Mouse (Mus musculus) G1E (cell line): ENCODE measurements around the gene C87499. TPM values are rescaled to one million over a fixed set of nuclear protein-coding genes. Genes with fewer than 3 reads are reported as not detected.

Experiments used
- ATAC-seq: 2 replicates; pipeline ENCODE4 v1.8.0; 2016; ENCODE audit warnings: mild to moderate bottlenecking; ENCODE audit not compliant: insufficient number of reproducible peaks, poor library complexity, low FRiP score, severe bottlenecking; ENCODE audit errors: extremely low read depth
- DNase-seq: peaks from one replicate; pipeline ENCODE4 v3.0.0; 2012; ENCODE audit warnings: low spot score
- H3K27me3 ChIP-seq: 2 replicates; pipeline ENCODE4 v1.6.1; 2012; ENCODE audit warnings: mild to moderate bottlenecking, low read length, inconsistent platforms; ENCODE audit not compliant: insufficient read depth
- H3K36me3 ChIP-seq: replicated peaks from 2 replicates; pipeline ENCODE3; 2012; ENCODE audit warnings: mild to moderate bottlenecking, inconsistent platforms
- H3K4me1 ChIP-seq: 2 replicates; pipeline ENCODE4 v1.6.1; 2012; ENCODE audit warnings: low read depth, low read length, inconsistent platforms, mixed read lengths; ENCODE audit not compliant: insufficient read depth
- H3K4me3 ChIP-seq: 2 replicates; pipeline ENCODE4 v1.5.1; 2012; ENCODE audit warnings: low read depth, mild to moderate bottlenecking, inconsistent platforms, low read length, moderate library complexity, mixed read lengths
- H3K9me3 ChIP-seq: replicated peaks from 2 replicates; pipeline ENCODE4 v1.6.1; 2012; ENCODE audit warnings: inconsistent platforms
- CTCF ChIP-seq: IDR thresholded peaks from 2 replicates; pipeline ENCODE4 v1.5.1; 2012; ENCODE audit warnings: low read depth, low read length, inconsistent platforms, mixed read lengths
- GATA1 ChIP-seq: IDR thresholded peaks from 2 replicates; pipeline ENCODE4 v1.6.1; 2012; ENCODE audit warnings: borderline replicate concordance, low read length, inconsistent platforms, mixed read lengths
- GATA2 ChIP-seq: IDR thresholded peaks from 2 replicates; pipeline ENCODE4 v1.6.1; 2012; ENCODE audit warnings: low read depth, low read length, inconsistent platforms, borderline replicate concordance
- POLR2AphosphoS5 ChIP-seq: IDR thresholded peaks from 2 replicates; pipeline ENCODE4 v1.6.1; 2012; ENCODE audit warnings: low read depth, low read length, inconsistent platforms; ENCODE audit not compliant: insufficient replicate concordance
- TAL1 ChIP-seq: conservative IDR thresholded peaks from 2 replicates; pipeline ENCODE4 v1.6.1; 2012; ENCODE audit warnings: low read depth, low read length, inconsistent platforms, mixed read lengths
- polyA plus RNA-seq: library from polyadenylated mRNA; stranded (reverse); fragments of >175 nt; gene quantifications from 2 replicates; pipeline ENCODE4 v1.2.3, GENCODE M21; 2012
- total RNA-seq, 2 experiments: library from RNA; stranded (forward) in 1 of 2; stranded (reverse) in 1 of 2; fragments of 200-1000 nt in 1 of 2; fragments of >200 nt in 1 of 2; fragmentation: Nextera tagmentation in 1 of 2; gene quantifications; 2 replicates each; pipeline ENCODE4 v1.2.3; 2014 to 2017

C87499 gene
- total and polyA plus RNA-seq, 3 experiments = 0.22 TPM; not detected in 2

DNA sequence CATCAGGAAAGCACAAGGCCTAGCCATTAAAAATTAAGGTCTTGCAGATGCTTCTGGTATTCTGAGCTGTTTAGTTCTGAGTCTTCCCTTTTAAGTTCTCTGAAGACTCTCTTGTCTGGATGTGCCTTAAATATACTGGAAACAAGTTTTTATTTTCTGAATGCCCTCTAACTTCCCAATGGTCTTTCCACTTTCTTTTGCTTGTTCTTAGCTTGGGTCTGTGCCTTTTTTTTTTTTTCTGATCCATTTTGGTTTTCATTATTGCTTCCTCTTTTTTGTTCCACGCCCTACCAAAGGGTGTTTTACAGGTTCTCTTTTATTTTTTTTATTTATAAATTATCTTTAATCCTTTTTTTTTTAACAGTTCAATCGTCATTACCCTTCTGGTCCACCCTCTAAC lies 10.1 kb upstream of the C87499 start, which contains the start of gene Ifna13:
Gene Ifna13 (minus strand): TSS at position 101 of the 400 bp plus-strand sequence.
- H3K4me1 ChIP-seq = peaks cover 4% of the 10 kb centered on the region; the same call in 1 of the 2 replicates
- no peak for ATAC-seq
- no peaks in the 10 kb centered on the region for H3K36me3 ChIP-seq
- H3K4me3 ChIP-seq = no peak within 1 kb of the TSS
- no peak for TF ChIP-seq GATA2
- TF ChIP-seq TAL1 = no peak
- TF ChIP-seq CTCF = no peak
- no peak for TF ChIP-seq POLR2AphosphoS5
- no peaks in the 10 kb centered on the region for H3K9me3 ChIP-seq
- no peaks in the 10 kb centered on the region for H3K27me3 ChIP-seq
- no peak for DNase-seq

DNA sequence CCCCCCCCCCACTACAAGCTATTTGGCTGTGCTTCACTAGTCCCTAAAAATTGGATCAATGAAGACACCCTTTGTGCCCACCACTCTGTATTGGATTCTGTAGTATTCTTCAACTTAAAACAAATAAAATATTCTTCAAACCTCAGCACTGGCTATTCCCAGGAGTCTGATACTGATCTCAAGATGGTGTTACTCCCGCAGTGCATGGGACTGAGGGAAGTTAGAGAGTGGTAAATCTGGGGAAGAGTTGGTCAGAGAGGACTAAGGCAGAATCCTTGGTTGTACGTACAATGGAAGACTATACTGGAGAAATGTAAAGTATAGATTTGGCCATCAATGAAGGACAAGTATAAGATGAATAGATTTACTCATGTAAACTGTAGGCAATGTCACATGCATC lies 8.3 kb upstream of the C87499 start:
- Histone ChIP-seq H3K27me3 (no peaks in the 10 kb centered on the region), H3K9me3 (no peaks in the 10 kb centered on the region), H3K4me3 (no peak overlapping the region), H3K4me1 (peaks cover 4% of the 10 kb centered on the region; the same call in 1 of the 2 replicates), H3K36me3 (no peaks in the 10 kb centered on the region)
- TF ChIP-seq POLR2AphosphoS5 (no peak), CTCF (no peak), GATA2 (no peak), TAL1 (no peak), GATA1 (no peak)
- DNase-seq = no peak
- no peak for ATAC-seq

DNA sequence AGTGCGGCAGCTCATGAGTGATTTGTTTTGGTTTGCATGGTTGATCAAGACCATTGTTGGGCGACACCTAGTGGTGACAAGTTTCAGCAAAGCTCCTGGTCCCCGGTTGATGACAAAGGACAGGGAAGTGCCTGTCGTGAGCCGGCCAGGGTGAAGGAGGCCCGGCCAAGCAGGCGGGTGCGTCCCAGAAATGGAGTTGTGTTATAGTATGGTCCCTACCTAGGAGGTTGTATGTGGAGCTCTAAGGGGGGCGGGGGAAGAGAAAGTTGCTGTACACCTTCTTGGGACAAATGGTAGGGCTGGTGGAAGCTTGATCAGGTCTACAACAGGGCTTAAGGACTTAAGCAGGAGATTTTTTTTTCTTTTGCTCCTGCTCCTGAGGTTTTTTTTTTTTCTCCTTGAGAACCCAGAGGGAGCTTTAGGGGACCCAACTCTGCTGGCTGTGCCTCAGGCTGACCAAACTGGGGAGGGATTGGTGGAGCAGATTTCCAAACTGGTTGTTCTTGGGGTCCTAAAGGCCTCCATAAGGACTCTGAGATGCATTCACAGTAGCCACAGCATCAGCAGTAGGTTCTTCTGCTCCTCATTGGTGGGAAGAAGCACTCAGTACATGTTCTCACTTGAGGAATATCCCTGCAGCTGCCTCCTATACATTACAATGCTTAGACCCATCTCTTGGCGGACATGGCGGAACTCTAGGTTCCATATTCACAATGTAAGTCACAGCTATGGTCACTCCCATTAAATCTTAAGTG lies 7.0 kb upstream of the C87499 start:
- ATAC-seq (peak; percentile 100), DNase-seq (peak; percentile 52)
- Histone ChIP-seq H3K9me3 (no peaks in the 10 kb centered on the region), H3K27me3 (no peaks in the 10 kb centered on the region), H3K4me3 (no peak overlapping the region), H3K36me3 (no peaks in the 10 kb centered on the region), H3K4me1 (peaks cover 4% of the 10 kb centered on the region; the same call in 1 of the 2 replicates)
- TF ChIP-seq CTCF = no peak
- no peak for TF ChIP-seq GATA1
- no peak for TF ChIP-seq POLR2AphosphoS5
- no peak for TF ChIP-seq TAL1
- TF ChIP-seq GATA2 = no peak

DNA sequence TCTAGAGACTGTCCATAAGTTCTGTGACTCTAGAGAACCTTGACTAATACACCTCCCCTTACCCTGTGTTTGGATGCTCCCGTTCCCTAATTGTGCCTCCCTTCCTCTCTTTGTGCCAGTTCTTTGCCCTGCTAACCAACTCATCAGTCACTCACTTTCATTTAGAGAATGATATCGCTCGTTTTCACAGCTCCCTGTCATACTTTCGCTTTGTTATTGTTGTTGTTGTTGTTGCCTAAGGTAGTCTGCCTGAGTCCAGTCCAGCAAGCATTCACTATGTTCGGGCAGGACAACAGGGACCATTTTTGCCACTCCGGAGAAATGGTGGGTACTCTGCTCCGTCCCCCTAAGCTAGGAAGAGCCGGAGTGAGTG lies 6.5 kb upstream of the C87499 start:
- Histone ChIP-seq H3K4me3 (no peak overlapping the region), H3K36me3 (no peaks in the 10 kb centered on the region), H3K27me3 (no peaks in the 10 kb centered on the region), H3K4me1 (peaks cover 4% of the 10 kb centered on the region; the same call in 1 of the 2 replicates), H3K9me3 (no peaks in the 10 kb centered on the region)
- DNase-seq (no peak), ATAC-seq (no peak)
- TF ChIP-seq POLR2AphosphoS5 = no peak
- TF ChIP-seq GATA1 = no peak
- no peak for TF ChIP-seq GATA2
- no peak for TF ChIP-seq CTCF
- TF ChIP-seq TAL1 = no peak

DNA sequence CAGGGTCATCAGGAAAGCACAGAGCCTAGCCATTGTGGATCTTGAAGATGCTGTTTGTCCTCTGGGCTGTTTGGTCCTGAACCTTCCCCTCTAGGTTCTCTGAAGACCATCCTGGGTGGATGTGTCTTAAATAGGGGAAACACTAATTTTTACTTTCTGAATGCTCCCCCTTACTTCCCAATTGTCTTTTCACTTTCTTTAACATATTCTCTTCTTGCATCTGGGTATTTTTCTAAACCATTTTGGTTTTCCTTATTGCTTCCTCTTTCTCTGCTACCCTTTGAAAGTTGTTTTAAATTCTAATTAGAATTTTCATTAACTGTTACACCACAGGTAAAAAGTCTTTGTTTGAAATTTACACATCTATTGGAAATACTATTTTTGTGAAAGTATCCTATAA lies 30.9 kb downstream of the C87499 start, which contains the start of gene Ifna12:
Gene Ifna12 (minus strand): TSS at position 101 of the 400 bp plus-strand sequence.
- Histone ChIP-seq H3K4me3 (no peak within 1 kb of the TSS), H3K36me3 (no peaks in the 10 kb centered on the region), H3K4me1 (no peaks in the 10 kb centered on the region), H3K9me3 (no peaks in the 10 kb centered on the region), H3K27me3 (no peaks in the 10 kb centered on the region)
- ATAC-seq = no peak
- DNase-seq = no peak
- TF ChIP-seq TAL1 (no peak), GATA2 (no peak), POLR2AphosphoS5 (no peak), GATA1 (no peak), CTCF (no peak)

DNA sequence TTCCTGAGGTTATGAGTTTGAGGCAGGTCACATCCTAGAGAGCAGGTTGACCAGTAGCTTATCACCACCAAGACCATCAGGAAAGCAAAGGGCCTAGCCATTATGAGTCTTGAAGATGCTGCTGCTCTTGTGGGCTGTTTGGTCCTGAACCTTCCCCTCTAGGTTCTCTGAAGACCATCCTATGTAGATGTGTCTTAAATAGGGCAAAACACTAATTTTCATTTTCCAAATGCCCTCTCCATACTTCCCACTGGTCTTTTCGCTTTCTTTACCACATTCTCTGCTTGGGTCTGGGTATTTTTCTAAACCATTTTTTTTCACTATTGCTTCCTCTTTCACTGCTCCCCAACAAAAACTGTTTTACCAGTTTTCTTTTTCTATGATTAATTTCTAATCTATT lies 41.9 kb downstream of the C87499 start, which contains the start of gene Ifna9:
Gene Ifna9 (minus strand): TSS at position 101 of the 400 bp plus-strand sequence.
- H3K4me3 ChIP-seq = no peak within 1 kb of the TSS
- TF ChIP-seq TAL1 (no peak), GATA1 (no peak), GATA2 (no peak), POLR2AphosphoS5 (no peak), CTCF (no peak)
- no peaks in the 10 kb centered on the region for H3K4me1 ChIP-seq
- ATAC-seq (no peak), DNase-seq (no peak)
- H3K27me3 ChIP-seq = no peaks in the 10 kb centered on the region
- H3K36me3 ChIP-seq = no peaks in the 10 kb centered on the region
- H3K9me3 ChIP-seq = no peaks in the 10 kb centered on the region

Other genes with a start within 250 kb of the C87499 start
Only the 20 nearest of the 33 such genes appear.
- not detected in 2 replicates for gene Ifnb1, start 111.6 kb downstream of the C87499 start, total RNA-seq (2014; fragmentation: Nextera tagmentation)
- gene Ifnb1, start 111.6 kb downstream of the C87499 start, total RNA-seq (2017) = not detected in 2 replicates
- not detected in 2 replicates for gene Ifnb1, start 111.6 kb downstream of the C87499 start, polyA plus RNA-seq
- not detected in 2 replicates for gene Ifna15, start 76.2 kb downstream of the C87499 start, total RNA-seq (2014; fragmentation: Nextera tagmentation)
- gene Ifna15, start 76.2 kb downstream of the C87499 start, total RNA-seq (2017) = not detected in 2 replicates
- gene Ifna15, start 76.2 kb downstream of the C87499 start, polyA plus RNA-seq = not detected in 2 replicates
- gene Ifna14, start 62.6 kb downstream of the C87499 start, total RNA-seq (2014; fragmentation: Nextera tagmentation) = not detected in 2 replicates
- gene Ifna14, start 62.6 kb downstream of the C87499 start, total RNA-seq (2017) = 0.44 TPM in 1 of 2 replicates, not detected in the other
- gene Ifna14, start 62.6 kb downstream of the C87499 start, polyA plus RNA-seq = not detected in 2 replicates
- gene Ifna9, start 42.0 kb downstream of the C87499 start, total RNA-seq (2014; fragmentation: Nextera tagmentation) = not detected in 2 replicates
- 0.29 TPM in 1 of 2 replicates, not detected in the other for gene Ifna9, start 42.0 kb downstream of the C87499 start, total RNA-seq (2017)
- gene Ifna9, start 42.0 kb downstream of the C87499 start, polyA plus RNA-seq = not detected in 2 replicates
- gene Ifna12, start 31.0 kb downstream of the C87499 start, total RNA-seq (2014; fragmentation: Nextera tagmentation) = not detected in 2 replicates
- gene Ifna12, start 31.0 kb downstream of the C87499 start, total RNA-seq (2017) = not detected in 2 replicates
- not detected in 2 replicates for gene Ifna12, start 31.0 kb downstream of the C87499 start, polyA plus RNA-seq
- gene Ifna13, start 10.0 kb upstream of the C87499 start, total RNA-seq (2014; fragmentation: Nextera tagmentation) = not detected in 2 replicates
- not detected in 2 replicates for gene Ifna13, start 10.0 kb upstream of the C87499 start, total RNA-seq (2017)
- gene Ifna13, start 10.0 kb upstream of the C87499 start, polyA plus RNA-seq = not detected in 2 replicates
- gene Ifna16, start 42.5 kb upstream of the C87499 start, total RNA-seq (2014; fragmentation: Nextera tagmentation) = not detected in 2 replicates
- gene Ifna16, start 42.5 kb upstream of the C87499 start, total RNA-seq (2017) = not detected in 2 replicates
- not detected in 2 replicates for gene Ifna16, start 42.5 kb upstream of the C87499 start, polyA plus RNA-seq
- not detected in 2 replicates for gene Ifna2, start 49.5 kb upstream of the C87499 start, total RNA-seq (2014; fragmentation: Nextera tagmentation)
- gene Ifna2, start 49.5 kb upstream of the C87499 start, total RNA-seq (2017) = not detected in 2 replicates
- gene Ifna2, start 49.5 kb upstream of the C87499 start, polyA plus RNA-seq = not detected in 2 replicates
- gene Ifnab, start 56.9 kb upstream of the C87499 start, total RNA-seq (2014; fragmentation: Nextera tagmentation) = not detected in 2 replicates
- gene Ifnab, start 56.9 kb upstream of the C87499 start, total RNA-seq (2017) = not detected in 2 replicates
- not detected in 2 replicates for gene Ifnab, start 56.9 kb upstream of the C87499 start, polyA plus RNA-seq
- not detected in 2 replicates for gene Gm26566, start 87.4 kb upstream of the C87499 start, total RNA-seq (2014; fragmentation: Nextera tagmentation)
- gene Gm26566, start 87.4 kb upstream of the C87499 start, total RNA-seq (2017) = 0.33 and 0.46 TPM in 2 replicates
- 0.08 and 0.22 TPM in 2 replicates for gene Gm26566, start 87.4 kb upstream of the C87499 start, polyA plus RNA-seq
- 63.5 and 64.7 TPM in 2 replicates for gene Klhl9, start 88.1 kb upstream of the C87499 start, total RNA-seq (2014; fragmentation: Nextera tagmentation)
- gene Klhl9, start 88.1 kb upstream of the C87499 start, total RNA-seq (2017) = 95.4 and 115 TPM in 2 replicates
- gene Klhl9, start 88.1 kb upstream of the C87499 start, polyA plus RNA-seq = 5.6 and 6.3 TPM in 2 replicates
- not detected in 2 replicates for gene Gm13271, start 120.5 kb upstream of the C87499 start, total RNA-seq (2014; fragmentation: Nextera tagmentation)
- not detected in 2 replicates for gene Gm13271, start 120.5 kb upstream of the C87499 start, total RNA-seq (2017)
- not detected in 2 replicates for gene Gm13271, start 120.5 kb upstream of the C87499 start, polyA plus RNA-seq
- not detected in 2 replicates for gene Gm13283, start 125.7 kb upstream of the C87499 start, total RNA-seq (2014; fragmentation: Nextera tagmentation)
- not detected in 2 replicates for gene Gm13283, start 125.7 kb upstream of the C87499 start, total RNA-seq (2017)
- gene Gm13283, start 125.7 kb upstream of the C87499 start, polyA plus RNA-seq = not detected in 2 replicates
- gene Gm13290, start 139.4 kb upstream of the C87499 start, total RNA-seq (2014; fragmentation: Nextera tagmentation) = not detected in 2 replicates
- not detected in 2 replicates for gene Gm13290, start 139.4 kb upstream of the C87499 start, total RNA-seq (2017)
- not detected in 2 replicates for gene Gm13290, start 139.4 kb upstream of the C87499 start, polyA plus RNA-seq
- gene Gm13289, start 142.5 kb upstream of the C87499 start, total RNA-seq (2014; fragmentation: Nextera tagmentation) = not detected in 2 replicates
- not detected in 2 replicates for gene Gm13289, start 142.5 kb upstream of the C87499 start, total RNA-seq (2017)
- not detected in 2 replicates for gene Gm13289, start 142.5 kb upstream of the C87499 start, polyA plus RNA-seq
- gene Gm13272, start 145.4 kb upstream of the C87499 start, total RNA-seq (2014; fragmentation: Nextera tagmentation) = not detected in 2 replicates
- 0.29 TPM in 1 of 2 replicates, not detected in the other for gene Gm13272, start 145.4 kb upstream of the C87499 start, total RNA-seq (2017)
- gene Gm13272, start 145.4 kb upstream of the C87499 start, polyA plus RNA-seq = not detected in 2 replicates
- gene Ifnz, start 147.7 kb upstream of the C87499 start, total RNA-seq (2014; fragmentation: Nextera tagmentation) = not detected in 2 replicates
- not detected in 2 replicates for gene Ifnz, start 147.7 kb upstream of the C87499 start, total RNA-seq (2017)
- gene Ifnz, start 147.7 kb upstream of the C87499 start, polyA plus RNA-seq = not detected in 2 replicates
- gene Gm13276, start 151.3 kb upstream of the C87499 start, total RNA-seq (2014; fragmentation: Nextera tagmentation) = not detected in 2 replicates
- gene Gm13276, start 151.3 kb upstream of the C87499 start, total RNA-seq (2017) = not detected in 2 replicates
- not detected in 2 replicates for gene Gm13276, start 151.3 kb upstream of the C87499 start, polyA plus RNA-seq
- not detected in 2 replicates for gene Gm13277, start 154.2 kb upstream of the C87499 start, total RNA-seq (2014; fragmentation: Nextera tagmentation)
- not detected in 2 replicates for gene Gm13277, start 154.2 kb upstream of the C87499 start, total RNA-seq (2017)
- gene Gm13277, start 154.2 kb upstream of the C87499 start, polyA plus RNA-seq = not detected in 2 replicates
- gene Gm13278, start 157.1 kb upstream of the C87499 start, total RNA-seq (2014; fragmentation: Nextera tagmentation) = not detected in 2 replicates
- gene Gm13278, start 157.1 kb upstream of the C87499 start, total RNA-seq (2017) = not detected in 2 replicates
- not detected in 2 replicates for gene Gm13278, start 157.1 kb upstream of the C87499 start, polyA plus RNA-seq